Mouse (Mus musculus) heart, embryonic 13.5 days (tissue): ENCODE measurements around the gene Thop1. TPM values are rescaled to one million over a fixed set of nuclear protein-coding genes. Genes with fewer than 3 reads are reported as not detected.

Experiments used
- ATAC-seq: fragments of 200-750 bp; cut with Nextera tagmentation; 2 replicates; pipeline ENCODE4 v1.8.0; 2017; ENCODE audit warnings: moderate TSS enrichment; ENCODE audit not compliant: insufficient number of reproducible peaks, low FRiP score, low TSS enrichment; ENCODE audit errors: extremely low read depth
- H3K27ac ChIP-seq: fragments of 300-500 bp; sonication (generic); replicated peaks from 2 replicates; pipeline ENCODE4 v1.5.1; 2015; ENCODE audit warnings: moderate library complexity, mild to moderate bottlenecking, inconsistent platforms
- H3K27me3 ChIP-seq: fragments of 300-500 bp; sonication (generic); replicated peaks from 2 replicates; pipeline ENCODE4 v1.6.1; 2015; ENCODE audit warnings: mild to moderate bottlenecking, inconsistent platforms
- H3K36me3 ChIP-seq: fragments of 300-500 bp; sonication (generic); 2 replicates; pipeline ENCODE4 v1.6.1; 2015; ENCODE audit warnings: mild to moderate bottlenecking, inconsistent platforms
- H3K4me1 ChIP-seq: fragments of 300-500 bp; sonication (generic); 2 replicates; pipeline ENCODE4 v1.6.1; 2015; ENCODE audit warnings: inconsistent platforms
- H3K4me2 ChIP-seq: fragments of 300-500 bp; sonication (generic); 2 replicates; pipeline ENCODE4 v1.6.1; 2015; ENCODE audit warnings: inconsistent platforms, mild to moderate bottlenecking, moderate library complexity
- H3K4me3 ChIP-seq: fragments of 300-500 bp; sonication (generic); 2 replicates; pipeline ENCODE4 v1.5.1; 2015; ENCODE audit warnings: moderate library complexity, mild to moderate bottlenecking, inconsistent platforms
- H3K9ac ChIP-seq: fragments of 300-500 bp; sonication (generic); 2 replicates; pipeline ENCODE4 v1.6.1; 2015; ENCODE audit warnings: inconsistent platforms, mild to moderate bottlenecking, moderate library complexity
- H3K9me3 ChIP-seq: fragments of 300-500 bp; sonication (generic); 2 replicates; pipeline ENCODE4 v1.6.1; 2016; ENCODE audit warnings: inconsistent platforms
- WGBS: fragments of 180-500 bp; shearing (Covaris S2); methylation state at CpG from one replicate; pipeline ENCODE4 v1.1.7; 2015; ENCODE audit warnings: mixed read lengths; 5-methylcytosine and 5-hydroxymethylcytosine counted together
- microRNA-seq: library from miRNA; unstranded; fragments of <30 nt; microRNA quantifications from one replicate; pipeline ENCODE4, GENCODE M21; 2016
- polyA plus RNA-seq: library from polyadenylated mRNA; unstranded; fragments of >200 nt; fragmentation: Nextera tagmentation; extraction: Ambion mirVana; gene quantifications from 2 replicates; pipeline ENCODE4 v1.2.1, GENCODE M21; 2015

Thop1 gene
- polyA plus RNA-seq, 1 experiment from 2014 or later, result 29.1 TPM

GRCm38 (mm10) chr10:81120650-81121049 is 50.8 kb downstream of the Thop1 start:
- no peak for ATAC-seq
- no peaks in the 10 kb centered on the region for H3K27me3 ChIP-seq

GRCm38 (mm10) chr10:81122889-81123288 is 53.1 kb downstream of the Thop1 start:
- H3K4me2 ChIP-seq, result no peak overlapping the region
- WGBS, result 68% methylated on average over 2 of the region's 2 CpGs
- H3K27ac ChIP-seq, result no peak overlapping the region
- no peak overlapping the region for H3K4me3 ChIP-seq
- H3K4me1 ChIP-seq, result peaks cover 7% of the 10 kb centered on the region; the same call in 1 of the 2 replicates
- peaks cover 70% of the 10 kb centered on the region for H3K36me3 ChIP-seq
- no peak for ATAC-seq
- no peaks in the 10 kb centered on the region for H3K27me3 ChIP-seq
- H3K9ac ChIP-seq, result no peak overlapping the region
- no peaks in the 10 kb centered on the region for H3K9me3 ChIP-seq

More at GRCm38 (mm10) chr10:81120650-81121049, 50.8 kb downstream of the Thop1 start:
- H3K4me1 ChIP-seq, result no peaks in the 10 kb centered on the region
- no peak overlapping the region for H3K9ac ChIP-seq
- H3K27ac ChIP-seq, result no peak overlapping the region
- peaks cover 90% of the 10 kb centered on the region for H3K36me3 ChIP-seq
- no peaks in the 10 kb centered on the region for H3K9me3 ChIP-seq
- H3K4me3 ChIP-seq, result no peak overlapping the region
- no peak overlapping the region for H3K4me2 ChIP-seq
- WGBS, result 83% methylated on average over 7 of the region's 7 CpGs

GRCm38 (mm10) chr10:81123500-81123899 is 53.7 kb downstream of the Thop1 start:
- Histone ChIP-seq H3K36me3 (peaks cover 65% of the 10 kb centered on the region), H3K4me2 (no peak overlapping the region)
- 79% methylated on average over 11 of the region's 11 CpGs for WGBS

More at GRCm38 (mm10) chr10:81123500-81123899, 53.7 kb downstream of the Thop1 start:
- no peaks in the 10 kb centered on the region for H3K27me3 ChIP-seq
- peaks cover 12% of the 10 kb centered on the region for H3K4me1 ChIP-seq
- H3K4me3 ChIP-seq, result no peak overlapping the region
- H3K27ac ChIP-seq, result no peak overlapping the region
- H3K9me3 ChIP-seq, result no peaks in the 10 kb centered on the region
- H3K9ac ChIP-seq, result no peak overlapping the region
- no peak for ATAC-seq

Small RNA genes lying within 50 kb of the gene (microRNA-seq; reads per million reads assigned to microRNA genes)
- gene Mir5615-1 (not detected), gene Mir5615-2 (not detected)

Other genes with a start within 250 kb of the Thop1 start
- gene Oaz1, start 243.4 kb upstream of the Thop1 start, polyA plus RNA-seq, result 2,053 and 2,109 TPM in 2 replicates
- gene Lingo3, start 226.0 kb upstream of the Thop1 start, polyA plus RNA-seq, result 0.16 and 0.34 TPM in 2 replicates
- gene Lsm7, start 214.8 kb upstream of the Thop1 start, polyA plus RNA-seq, result 157 and 171 TPM in 2 replicates
- 27.7 and 28.5 TPM in 2 replicates for gene Sppl2b, start 214.8 kb upstream of the Thop1 start, polyA plus RNA-seq
- 0.05 and 0.07 TPM in 2 replicates for gene Tmprss9, start 198.2 kb upstream of the Thop1 start, polyA plus RNA-seq
- 285 and 314 TPM in 2 replicates for gene Timm13, start 169.1 kb upstream of the Thop1 start, polyA plus RNA-seq
- gene Lmnb2, start 151.8 kb upstream of the Thop1 start, polyA plus RNA-seq, result 24.8 and 26.7 TPM in 2 replicates
- gene Gadd45b, start 140.0 kb upstream of the Thop1 start, polyA plus RNA-seq, result 29.2 and 33.9 TPM in 2 replicates
- 1.4 TPM in 2 replicates for gene Gng7, start 55.1 kb upstream of the Thop1 start, polyA plus RNA-seq
- gene Diras1, start 44.4 kb upstream of the Thop1 start, polyA plus RNA-seq, result 0.06 and 0.07 TPM in 2 replicates
- 8.0 and 8.2 TPM in 2 replicates for gene Slc39a3, start 32.6 kb upstream of the Thop1 start, polyA plus RNA-seq
- 152 and 162 TPM in 2 replicates for gene Sgta, start 9.9 kb upstream of the Thop1 start, polyA plus RNA-seq
- 0.83 and 1.1 TPM in 2 replicates for gene Creb3l3, start 28.8 kb downstream of the Thop1 start, polyA plus RNA-seq
- gene Map2k2, start 35.9 kb downstream of the Thop1 start, polyA plus RNA-seq, result 150 TPM in 2 replicates
- 19.5 and 20.1 TPM in 2 replicates for gene Zbtb7a, start 65.2 kb downstream of the Thop1 start, polyA plus RNA-seq
- 35.7 and 40.3 TPM in 2 replicates for gene Pias4, start 97.9 kb downstream of the Thop1 start, polyA plus RNA-seq
- gene Eef2, start 106.6 kb downstream of the Thop1 start, polyA plus RNA-seq, result 393 and 411 TPM in 2 replicates
- 41.5 and 42.4 TPM in 2 replicates for gene Dapk3, start 113.0 kb downstream of the Thop1 start, polyA plus RNA-seq
- gene 4930442H23Rik, start 113.8 kb downstream of the Thop1 start, polyA plus RNA-seq, result 0.27 TPM in 1 of 2 replicates, not detected in the other
- gene Nmrk2, start 132.0 kb downstream of the Thop1 start, polyA plus RNA-seq, result 5.2 and 6.1 TPM in 2 replicates
- gene Atcay, start 160.8 kb downstream of the Thop1 start, polyA plus RNA-seq, result 0.43 and 0.53 TPM in 2 replicates
- gene Zfr2, start 163.1 kb downstream of the Thop1 start, polyA plus RNA-seq, result 4.1 and 6.5 TPM in 2 replicates
- gene Matk, start 182.9 kb downstream of the Thop1 start, polyA plus RNA-seq, result 1.6 and 1.9 TPM in 2 replicates
- 244 and 260 TPM in 2 replicates for gene Mrpl54, start 196.9 kb downstream of the Thop1 start, polyA plus RNA-seq
- 45.4 and 51.4 TPM in 2 replicates for gene Apba3, start 196.9 kb downstream of the Thop1 start, polyA plus RNA-seq
- gene Tjp3, start 221.5 kb downstream of the Thop1 start, polyA plus RNA-seq, result 2.2 and 2.4 TPM in 2 replicates
- gene Pip5k1c, start 222.9 kb downstream of the Thop1 start, polyA plus RNA-seq, result 31.0 and 32.0 TPM in 2 replicates